Mouse (Mus musculus): ENCODE results near the gene Cic. TPM values are rescaled to one million over a fixed set of nuclear protein-coding genes. Genes with fewer than 3 reads are reported as not detected.

Cic gene
- polyA plus RNA-seq, 1 experiment from 2014 or later, result 34.2 TPM

- peak; percentile 23; the same call in 1 of the 2 replicates for ATAC-seq (ENCODE audit: insufficient number of reproducible peaks, low FRiP score, low TSS enrichment, low read depth)
- Histone ChIP-seq H3K27ac (replicated peaks; ENCODE audit: low read depth, low read length) (no peak overlapping the region), H3K27me3 (ENCODE audit: control insufficient read depth, insufficient read depth, low read length) (no peaks in the 10 kb centered on the region), H3K4me3 (ENCODE audit: low read depth, low read length) (no peak overlapping the region), H3K4me1 (ENCODE audit: control insufficient read depth, insufficient read depth, low read length) (no peaks in the 10 kb centered on the region), H3K9ac (ENCODE audit: low read length) (no peak overlapping the region), H3K36me3 (ENCODE audit: control insufficient read depth, insufficient read depth, low read length) (peaks cover 14% of the 10 kb centered on the region), H3K4me2 (ENCODE audit: low read depth, severe bottlenecking) (no peak overlapping the region), H3K9me3 (ENCODE audit: control insufficient read depth, low read length) (no peaks in the 10 kb centered on the region)
- WGBS, result 87% methylated on average over 20 of the region's 20 CpGs
- no peak for DNase-seq (ENCODE audit: low spot score)
These were observed 73.7 kb downstream of the Cic start for GRCm38 (mm10) chr7:25341000-25341784.

Small RNAs within 50 kb of the gene (microRNA-seq; reads per million reads assigned to microRNA genes)
- not detected for gene Mir7048

Other genes starting within 250 kb of the Cic start
- 9.7 and 10.0 TPM in 2 replicates for gene Grik5, start 195.4 kb upstream of the Cic start, polyA plus RNA-seq (2014; fragmentation: Nextera tagmentation; extraction: Ambion mirVana)
- gene Zfp574, start 195.1 kb upstream of the Cic start, polyA plus RNA-seq (2014; fragmentation: Nextera tagmentation; extraction: Ambion mirVana), result 28.1 and 30.1 TPM in 2 replicates
- gene Pou2f2, start 88.0 kb upstream of the Cic start, polyA plus RNA-seq (2014; fragmentation: Nextera tagmentation; extraction: Ambion mirVana), result 3.9 and 6.2 TPM in 2 replicates
- 9.9 and 11.0 TPM in 2 replicates for gene Dedd2, start 47.1 kb upstream of the Cic start, polyA plus RNA-seq (2014; fragmentation: Nextera tagmentation; extraction: Ambion mirVana)
- 3.2 and 3.4 TPM in 2 replicates for gene Zfp526, start 46.3 kb upstream of the Cic start, polyA plus RNA-seq (2014; fragmentation: Nextera tagmentation; extraction: Ambion mirVana)
- 15.8 and 17.3 TPM in 2 replicates for gene Gsk3a, start 29.9 kb upstream of the Cic start, polyA plus RNA-seq (2014; fragmentation: Nextera tagmentation; extraction: Ambion mirVana)
- 25.6 and 28.6 TPM in 2 replicates for gene Erf, start 16.9 kb upstream of the Cic start, polyA plus RNA-seq (2014; fragmentation: Nextera tagmentation; extraction: Ambion mirVana)
- 249 and 261 TPM in 2 replicates for gene Pafah1b3, start 30.3 kb downstream of the Cic start, polyA plus RNA-seq (2014; fragmentation: Nextera tagmentation; extraction: Ambion mirVana)
- 1.1 and 1.4 TPM in 2 replicates for gene Prr19, start 33.7 kb downstream of the Cic start, polyA plus RNA-seq (2014; fragmentation: Nextera tagmentation; extraction: Ambion mirVana)
- gene Tmem145, start 38.4 kb downstream of the Cic start, polyA plus RNA-seq (2014; fragmentation: Nextera tagmentation; extraction: Ambion mirVana), result 0.33 and 0.58 TPM in 2 replicates
- 13.8 and 14.4 TPM in 2 replicates for gene Megf8, start 49.5 kb downstream of the Cic start, polyA plus RNA-seq (2014; fragmentation: Nextera tagmentation; extraction: Ambion mirVana)
- not detected in 2 replicates for gene Cnfn, start 102.0 kb downstream of the Cic start, polyA plus RNA-seq (2014; fragmentation: Nextera tagmentation; extraction: Ambion mirVana)
- 4.2 and 4.5 TPM in 2 replicates for gene Lipe, start 131.0 kb downstream of the Cic start, polyA plus RNA-seq (2014; fragmentation: Nextera tagmentation; extraction: Ambion mirVana)
- 0.33 and 0.44 TPM in 2 replicates for gene Cxcl17, start 145.2 kb downstream of the Cic start, polyA plus RNA-seq (2014; fragmentation: Nextera tagmentation; extraction: Ambion mirVana)
- gene Ceacam1, start 209.9 kb downstream of the Cic start, polyA plus RNA-seq (2014; fragmentation: Nextera tagmentation; extraction: Ambion mirVana), result 0.85 and 1.4 TPM in 2 replicates

All from limb, embryonic 11.5 days (tissue).